Mouse (Mus musculus): ENCODE measurements around the gene Ppp3r2. TPM values are rescaled to one million over a fixed set of nuclear protein-coding genes. Genes with fewer than 3 reads are reported as not detected.

Gene Ppp3r2
- total and polyA plus RNA-seq, 2 experiments from 2014 or later, result 0.29 to 0.31 TPM

DNA sequence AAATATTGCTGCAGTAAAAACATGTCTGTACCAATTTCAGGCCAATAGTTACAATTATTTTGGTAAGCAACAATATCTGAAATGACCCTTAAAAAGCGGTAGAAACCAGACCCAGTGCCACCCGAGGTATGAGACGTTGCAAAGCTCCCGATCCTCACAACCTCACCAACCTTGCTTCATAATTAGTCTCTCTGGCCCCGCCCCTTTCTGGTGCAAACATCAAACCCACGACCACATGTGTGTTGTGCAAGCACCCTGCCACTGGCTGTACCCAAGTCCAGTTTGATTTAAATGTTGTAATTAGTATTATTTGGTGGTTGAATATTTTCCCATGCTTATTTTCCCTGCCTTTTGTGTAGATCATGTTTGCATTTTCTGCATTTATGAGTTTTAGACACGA lies 5.0 kb downstream of the Ppp3r2 start:
- Histone ChIP-seq H3K9ac (replicated peaks; ENCODE audit: low read length) (no peak overlapping the region), H3K4me3 (ENCODE audit: low read length) (no peak overlapping the region), H3K4me2 (ENCODE audit: low read depth, low read length) (no peak overlapping the region), H3K27ac (no peak overlapping the region), H3K36me3 (ENCODE audit: insufficient read depth, low read length) (no peaks in the 10 kb centered on the region), H3K27me3 (ENCODE audit: insufficient read depth, low read length) (no peaks in the 10 kb centered on the region), H3K4me1 (ENCODE audit: insufficient read depth, low read length) (no peaks in the 10 kb centered on the region), H3K9me3 (ENCODE audit: low read length) (no peaks in the 10 kb centered on the region)
- TF ChIP-seq CTCF (IDR thresholded peaks at IDR 0.05; ENCODE audit: low read depth), result no peak
- WGBS, result 82% methylated on average over 7 of the region's 7 CpGs
- ATAC-seq, result no peak
- DNase-seq (ENCODE audit: low spot score), result no peak

DNA sequence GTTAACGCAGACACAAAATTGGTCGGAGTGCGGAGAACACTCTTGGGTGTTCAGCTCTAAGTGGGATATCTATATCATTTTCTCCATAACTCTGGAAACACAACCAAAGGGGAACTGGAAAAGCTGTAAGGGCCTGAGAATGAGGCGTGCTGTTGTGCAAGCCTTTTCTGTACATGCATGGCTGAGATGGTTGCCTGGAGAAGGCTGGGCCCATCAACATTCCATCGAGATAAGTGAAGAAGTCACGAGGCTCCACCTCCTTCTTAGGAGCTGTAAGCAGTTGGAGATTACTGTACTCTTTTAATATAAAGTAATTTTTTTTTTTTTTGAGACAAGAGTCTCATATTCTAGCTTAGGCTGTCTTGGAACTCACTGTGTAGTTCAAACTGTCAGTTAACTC lies 5.8 kb downstream of the Ppp3r2 start:
- H3K36me3 ChIP-seq (ENCODE audit: insufficient read depth, low read length), result no peaks in the 10 kb centered on the region
- no peak overlapping the region for H3K9ac ChIP-seq (replicated peaks; ENCODE audit: low read length)
- no peaks in the 10 kb centered on the region for H3K4me1 ChIP-seq (ENCODE audit: insufficient read depth, low read length)
- H3K27me3 ChIP-seq (ENCODE audit: insufficient read depth, low read length), result no peaks in the 10 kb centered on the region
- no peak overlapping the region for H3K4me2 ChIP-seq (ENCODE audit: low read depth, low read length)
- ATAC-seq (no peak), DNase-seq (ENCODE audit: low spot score) (no peak)
- no peak overlapping the region for H3K4me3 ChIP-seq (ENCODE audit: low read length)
- no peak for TF ChIP-seq CTCF (IDR thresholded peaks at IDR 0.05; ENCODE audit: low read depth)
- H3K9me3 ChIP-seq (ENCODE audit: low read length), result no peaks in the 10 kb centered on the region
- WGBS, result 89% methylated on average over 6 of the region's 6 CpGs
- H3K27ac ChIP-seq, result no peak overlapping the region

DNA sequence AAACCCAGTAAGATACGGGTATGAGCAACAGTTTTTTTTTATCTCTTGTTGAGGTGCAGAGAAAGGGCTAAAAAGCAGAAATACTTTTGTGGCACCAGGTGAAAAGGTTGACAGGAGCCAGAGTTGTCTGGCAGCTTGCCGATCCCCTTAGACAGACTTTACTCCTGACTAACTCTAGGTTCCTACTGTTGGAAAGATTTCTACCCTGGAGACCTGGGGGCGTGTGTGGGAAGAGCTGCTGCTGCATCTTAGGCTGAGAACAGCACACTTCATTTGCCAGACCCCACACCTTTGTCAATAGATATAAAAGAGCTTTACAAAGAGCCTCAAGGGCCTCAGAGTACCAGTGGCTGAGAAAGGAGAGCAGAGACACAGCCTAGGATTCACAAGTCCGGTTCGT lies 17.0 kb downstream of the Ppp3r2 start:
- H3K4me1 ChIP-seq (ENCODE audit: insufficient read depth, low read length), result no peaks in the 10 kb centered on the region
- TF ChIP-seq CTCF (IDR thresholded peaks at IDR 0.05; ENCODE audit: low read depth), result no peak
- WGBS, result 87% methylated on average over 5 of the region's 5 CpGs
- no peaks in the 10 kb centered on the region for H3K27me3 ChIP-seq (ENCODE audit: insufficient read depth, low read length)
- ATAC-seq (no peak), DNase-seq (ENCODE audit: low spot score) (no peak)
- H3K36me3 ChIP-seq (ENCODE audit: insufficient read depth, low read length), result peaks cover 9% of the 10 kb centered on the region; the same call in 1 of the 2 replicates
- no peak overlapping the region for H3K27ac ChIP-seq
- H3K9ac ChIP-seq (replicated peaks; ENCODE audit: low read length), result no peak overlapping the region
- no peak overlapping the region for H3K4me2 ChIP-seq (ENCODE audit: low read depth, low read length)
- H3K4me3 ChIP-seq (ENCODE audit: low read length), result no peak overlapping the region
- no peaks in the 10 kb centered on the region for H3K9me3 ChIP-seq (ENCODE audit: low read length)

DNA sequence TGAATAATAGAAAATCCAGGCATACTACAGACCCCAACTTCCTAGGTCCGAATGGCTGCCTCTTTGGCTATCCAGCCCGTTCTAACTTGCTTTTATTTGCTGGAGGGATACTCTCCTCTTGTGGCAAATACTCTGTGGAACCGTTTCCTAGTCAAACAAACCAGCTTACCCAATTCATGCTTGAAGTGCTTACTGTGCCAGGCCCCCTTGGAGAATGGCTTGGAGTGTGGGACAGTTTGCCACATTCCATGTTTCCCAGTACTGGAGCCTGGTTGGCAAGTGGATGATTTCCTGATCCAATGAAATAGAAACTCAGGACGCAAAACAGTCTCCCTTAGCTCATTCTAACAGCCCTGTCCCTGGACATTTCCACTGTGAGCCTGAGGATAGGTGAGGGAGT lies 19.6 kb downstream of the Ppp3r2 start:
- WGBS, result 88% methylated on average over 4 of the region's 4 CpGs
- ATAC-seq (no peak), DNase-seq (ENCODE audit: low spot score) (no peak)
- H3K9ac ChIP-seq (replicated peaks; ENCODE audit: low read length), result no peak overlapping the region
- peaks cover 19% of the 10 kb centered on the region for H3K36me3 ChIP-seq (ENCODE audit: insufficient read depth, low read length)
- no peak overlapping the region for H3K27ac ChIP-seq
- no peak overlapping the region for H3K4me3 ChIP-seq (ENCODE audit: low read length)
- H3K9me3 ChIP-seq (ENCODE audit: low read length), result no peaks in the 10 kb centered on the region
- no peak overlapping the region for H3K4me2 ChIP-seq (ENCODE audit: low read depth, low read length)
- H3K27me3 ChIP-seq (ENCODE audit: insufficient read depth, low read length), result no peaks in the 10 kb centered on the region
- TF ChIP-seq CTCF (IDR thresholded peaks at IDR 0.05; ENCODE audit: low read depth), result no peak
- H3K4me1 ChIP-seq (ENCODE audit: insufficient read depth, low read length), result no peaks in the 10 kb centered on the region

DNA sequence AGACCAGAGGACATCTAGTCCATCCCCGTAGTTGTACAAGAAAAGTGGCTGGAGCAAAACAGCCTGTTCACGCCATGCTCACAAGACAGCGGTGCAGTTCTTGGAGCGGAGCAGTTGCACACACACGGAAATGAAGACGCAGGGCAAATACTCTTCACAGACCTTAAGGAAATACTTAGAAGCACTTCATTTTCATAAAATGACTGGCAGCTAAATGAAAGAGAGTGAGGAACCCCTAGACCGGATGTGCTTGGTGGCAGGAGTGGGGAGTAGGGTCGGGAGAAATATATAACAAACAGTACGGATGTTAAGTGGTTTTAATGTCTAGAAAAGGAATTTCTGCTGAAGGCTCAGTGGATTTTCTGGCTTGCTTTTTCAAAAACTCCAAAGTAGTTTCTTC lies 20.2 kb downstream of the Ppp3r2 start:
- Histone ChIP-seq H3K9me3 (ENCODE audit: low read length) (no peaks in the 10 kb centered on the region), H3K27ac (no peak overlapping the region), H3K4me2 (ENCODE audit: low read depth, low read length) (no peak overlapping the region), H3K36me3 (ENCODE audit: insufficient read depth, low read length) (peaks cover 21% of the 10 kb centered on the region), H3K4me3 (ENCODE audit: low read length) (no peak overlapping the region), H3K9ac (replicated peaks; ENCODE audit: low read length) (no peak overlapping the region), H3K4me1 (ENCODE audit: insufficient read depth, low read length) (no peaks in the 10 kb centered on the region), H3K27me3 (ENCODE audit: insufficient read depth, low read length) (no peaks in the 10 kb centered on the region)
- WGBS, result 95% methylated on average over 9 of the region's 9 CpGs
- ATAC-seq (no peak), DNase-seq (ENCODE audit: low spot score) (no peak)
- no peak for TF ChIP-seq CTCF (IDR thresholded peaks at IDR 0.05; ENCODE audit: low read depth)

DNA sequence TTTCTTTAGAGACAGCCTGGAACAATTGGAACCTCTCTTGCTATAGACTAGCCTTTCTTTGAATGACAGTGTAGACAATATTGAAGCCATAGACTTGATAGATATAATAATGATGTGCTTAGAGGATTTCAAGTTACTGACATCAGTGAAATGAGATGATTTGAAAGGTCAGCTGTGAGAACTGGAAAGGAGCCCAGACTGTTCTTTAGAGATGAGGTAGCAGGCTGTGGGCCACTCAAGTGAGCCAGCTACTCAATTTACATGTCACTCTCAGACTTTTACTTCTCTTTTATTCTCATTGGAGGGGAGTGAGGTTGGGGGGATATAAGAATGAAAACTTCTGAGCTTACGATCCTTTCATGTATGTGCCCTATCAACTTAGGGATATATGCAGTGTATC lies 22.4 kb downstream of the Ppp3r2 start:
- Histone ChIP-seq H3K9ac (replicated peaks; ENCODE audit: low read length) (no peak overlapping the region), H3K4me1 (ENCODE audit: insufficient read depth, low read length) (no peaks in the 10 kb centered on the region), H3K9me3 (ENCODE audit: low read length) (no peaks in the 10 kb centered on the region), H3K4me2 (ENCODE audit: low read depth, low read length) (no peak overlapping the region), H3K36me3 (ENCODE audit: insufficient read depth, low read length) (peaks cover 36% of the 10 kb centered on the region), H3K27me3 (ENCODE audit: insufficient read depth, low read length) (no peaks in the 10 kb centered on the region), H3K27ac (no peak overlapping the region), H3K4me3 (ENCODE audit: low read length) (no peak overlapping the region)
- 69% methylated on average over 1 of the region's 1 CpGs for WGBS
- DNase-seq (ENCODE audit: low spot score) (peak; percentile 19), ATAC-seq (no peak)
- TF ChIP-seq CTCF (IDR thresholded peaks at IDR 0.05; ENCODE audit: low read depth), result no peak

DNA sequence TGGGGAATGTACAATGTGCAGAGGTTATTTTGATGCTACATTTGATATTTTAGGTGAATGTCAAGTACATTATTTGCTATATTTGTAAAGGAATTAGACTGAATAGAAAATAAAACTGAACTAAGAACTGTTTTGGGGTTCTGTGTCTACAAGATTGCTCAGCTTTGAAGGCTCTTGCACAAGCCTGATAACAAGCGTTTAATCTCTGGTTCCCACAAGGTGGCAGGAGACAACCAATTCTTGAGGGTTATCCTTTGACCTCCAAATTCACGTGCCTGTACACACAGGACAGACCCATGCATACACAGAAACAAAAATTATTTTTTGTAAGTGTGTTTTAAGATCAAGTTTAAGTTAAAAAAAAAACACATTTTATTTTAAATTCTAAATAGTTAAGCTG lies 41.9 kb downstream of the Ppp3r2 start:
- WGBS, result 71% methylated on average over 2 of the region's 2 CpGs
- H3K9me3 ChIP-seq (ENCODE audit: low read length), result no peaks in the 10 kb centered on the region
- ATAC-seq, result no peak
- TF ChIP-seq CTCF (IDR thresholded peaks at IDR 0.05; ENCODE audit: low read depth), result no peak; the same call in 1 of the 2 replicates
- peaks cover 50% of the 10 kb centered on the region for H3K36me3 ChIP-seq (ENCODE audit: insufficient read depth, low read length)
- no peak overlapping the region for H3K27ac ChIP-seq
- no peak overlapping the region for H3K9ac ChIP-seq (replicated peaks; ENCODE audit: low read length)
- DNase-seq (ENCODE audit: low spot score), result peak; percentile 27
- no peak overlapping the region for H3K4me2 ChIP-seq (ENCODE audit: low read depth, low read length)
- no peaks in the 10 kb centered on the region for H3K27me3 ChIP-seq (ENCODE audit: insufficient read depth, low read length)
- H3K4me1 ChIP-seq (ENCODE audit: insufficient read depth, low read length), result no peaks in the 10 kb centered on the region
- H3K4me3 ChIP-seq (ENCODE audit: low read length), result no peak overlapping the region
